Mouse (Mus musculus) urinary bladder, postnatal 4 days (tissue): ENCODE measurements around the gene Cplx3.

Experiments
- DNase-seq, 2 experiments: peaks; one replicate each; pipeline ENCODE4 v3.0.0; 2021 to 2022; ENCODE audit warnings: low spot score in 2 of 2

Gene Cplx3

DNA sequence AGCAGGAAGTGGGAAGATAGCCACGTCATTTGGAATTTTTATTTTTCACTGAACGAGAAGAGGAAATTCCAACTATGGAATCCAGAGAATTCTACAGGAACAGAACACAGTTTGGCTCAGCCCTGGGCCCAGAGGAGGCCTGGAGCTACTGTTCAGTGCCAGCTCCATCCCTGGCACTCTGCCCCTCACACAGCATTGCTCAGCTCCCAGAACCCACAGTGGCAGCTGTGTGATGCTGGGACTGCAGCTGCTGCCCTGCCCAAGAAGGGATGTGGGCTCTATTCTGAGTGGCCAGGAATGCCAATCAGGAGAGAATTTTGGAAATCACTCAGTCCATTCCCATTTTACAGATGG lies 4.8 kb downstream of the Cplx3 start:
- no peak for DNase-seq

- DNase-seq: no peak
These were observed 5.3 kb downstream of the Cplx3 start for GRCm38 (mm10) chr9:57600620-57601352.

DNA sequence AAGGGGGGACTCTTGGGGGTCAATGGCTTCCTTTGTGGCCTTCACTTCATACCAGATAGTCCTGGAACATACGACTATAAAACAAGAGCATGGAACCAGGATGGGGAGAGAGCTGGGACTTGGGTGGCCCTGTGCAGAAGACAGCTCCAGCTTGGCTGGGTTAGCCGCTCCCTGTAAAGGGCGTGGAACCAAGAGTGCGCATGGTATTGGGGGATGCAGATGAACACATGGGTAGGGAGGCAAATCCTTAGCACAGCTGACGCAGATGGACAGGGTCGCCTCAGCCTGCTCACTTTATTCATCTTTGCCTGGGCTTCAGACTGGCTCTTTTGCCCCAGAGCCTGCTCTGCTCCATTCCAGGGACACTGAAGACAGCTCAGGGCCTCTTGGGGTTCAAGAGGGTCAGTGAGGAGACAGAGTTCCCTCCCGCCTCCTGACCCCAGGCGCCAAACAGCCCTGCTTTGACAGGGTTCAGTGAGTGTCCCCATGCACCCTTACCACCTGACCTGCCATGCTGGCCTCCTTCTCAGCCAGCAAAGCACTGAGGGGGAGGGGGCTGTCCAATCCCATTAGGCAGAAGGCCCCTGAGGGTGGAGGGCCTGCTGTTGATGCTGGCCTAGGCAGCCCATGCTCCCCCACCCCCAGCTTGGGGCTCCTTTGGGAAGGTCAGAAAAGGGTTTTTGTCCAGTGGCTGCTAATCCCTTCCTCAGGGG lies 7.1 kb downstream of the Cplx3 start:
- no peak for DNase-seq

DNA sequence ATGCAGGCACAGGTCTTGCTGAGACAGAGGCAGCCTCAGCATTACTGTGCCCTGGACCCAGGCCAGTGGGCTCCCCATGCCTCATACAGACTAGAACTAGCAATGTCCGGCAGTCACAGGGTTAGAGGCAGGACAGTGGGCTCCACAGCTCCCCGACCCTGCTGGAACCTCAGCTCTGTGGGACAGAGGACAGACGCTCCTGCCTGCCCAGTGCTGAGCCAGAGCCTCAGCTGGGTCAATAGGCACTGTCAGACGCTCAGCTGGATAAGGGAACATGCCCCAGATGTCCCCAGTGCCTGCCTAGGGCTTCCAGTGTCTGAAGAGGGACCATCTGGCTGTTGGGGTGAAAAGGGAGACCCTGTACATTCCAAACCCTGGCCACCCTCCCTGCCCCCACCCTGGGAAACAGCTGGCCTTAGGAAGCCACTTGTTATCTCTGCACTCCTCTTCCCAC lies 8.1 kb downstream of the Cplx3 start:
- no peak for DNase-seq

DNA sequence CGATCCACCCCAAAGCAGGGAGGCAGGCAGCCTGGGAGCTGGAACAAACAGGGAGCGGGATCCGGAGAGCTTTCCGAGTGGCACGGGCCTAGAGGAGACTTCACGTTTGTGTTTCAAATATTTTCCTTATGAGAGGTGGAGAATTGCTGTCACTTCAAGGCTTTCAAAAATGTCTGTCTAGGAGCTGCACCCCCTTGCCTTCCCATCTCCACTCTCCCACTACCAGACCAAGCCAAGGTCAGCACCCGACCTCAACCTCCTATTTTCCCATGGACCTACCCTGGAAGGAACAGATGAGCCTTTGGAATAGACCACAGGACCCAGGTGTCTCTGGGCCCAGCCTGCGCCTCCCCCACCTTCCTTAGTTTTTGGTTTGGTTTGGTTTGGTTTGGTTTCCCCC lies 8.8 kb downstream of the Cplx3 start:
- DNase-seq: no peak

- no peak for DNase-seq
These were observed 11.9 kb downstream of the Cplx3 start for GRCm38 (mm10) chr9:57594174-57594509.

DNA sequence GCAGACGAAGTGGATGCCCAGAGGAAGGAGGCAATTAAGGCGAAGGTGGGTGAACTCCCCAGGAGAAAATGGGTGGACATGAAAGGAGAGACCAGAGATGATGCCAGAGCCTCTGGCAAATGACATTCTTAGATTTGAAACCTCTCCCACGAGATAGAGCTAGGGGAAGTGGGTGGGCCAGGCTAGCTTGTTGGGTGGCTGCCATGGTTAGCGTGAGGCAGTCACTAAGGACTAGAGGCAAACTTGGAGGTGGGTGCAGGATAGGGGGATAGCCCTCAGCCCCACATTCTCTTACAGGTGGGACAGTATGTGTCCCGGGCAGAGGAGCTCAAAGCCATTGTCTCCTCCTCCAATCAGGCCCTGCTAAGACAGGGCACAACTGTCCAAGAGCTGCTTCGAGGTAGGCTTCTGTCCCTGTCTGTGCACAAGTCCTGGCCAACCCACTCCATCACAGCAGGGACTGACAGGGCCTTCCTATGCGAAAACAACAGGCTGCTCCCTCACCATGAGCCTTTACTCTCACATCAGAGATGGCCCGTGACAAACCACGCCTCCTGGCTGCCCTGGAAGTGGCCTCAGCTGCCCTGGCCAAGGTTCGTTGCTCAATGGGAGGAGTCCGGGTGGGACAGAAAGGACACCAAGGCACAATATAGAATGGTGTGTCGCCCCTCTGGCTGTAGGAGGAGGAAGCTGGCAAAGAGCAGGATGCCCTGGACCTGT lies 12.5 kb downstream of the Cplx3 start:
- DNase-seq: no peak

DNA sequence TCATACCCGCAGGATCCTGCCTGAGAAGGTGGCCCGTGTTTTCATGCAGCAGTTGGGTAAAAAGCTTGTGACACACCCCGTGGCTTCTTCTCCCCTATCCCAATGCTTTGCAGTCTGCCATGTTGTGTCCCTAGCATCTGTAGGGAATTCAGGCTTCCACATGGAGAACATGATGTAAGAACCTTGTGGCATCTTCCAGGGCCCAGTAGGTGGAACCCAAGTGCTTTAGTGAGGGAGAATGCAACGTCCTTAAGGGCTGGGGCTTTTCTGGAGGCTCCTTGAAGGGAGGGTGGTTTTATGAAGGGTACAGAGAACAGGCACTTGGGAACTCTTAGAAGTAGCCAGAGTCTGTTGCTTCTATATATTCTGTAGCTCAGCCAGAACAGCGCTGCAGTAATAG lies 15.4 kb downstream of the Cplx3 start:
- DNase-seq: no peak

GRCm38 (mm10) chr9:57589224-57590126 lies 16.6 kb downstream of the Cplx3 start, which contains the start of gene Ulk3:
Gene Ulk3, plus strand, starts transcription at chr9:57589452.
- peak; percentile 78 to 84 for DNase-seq

DNA sequence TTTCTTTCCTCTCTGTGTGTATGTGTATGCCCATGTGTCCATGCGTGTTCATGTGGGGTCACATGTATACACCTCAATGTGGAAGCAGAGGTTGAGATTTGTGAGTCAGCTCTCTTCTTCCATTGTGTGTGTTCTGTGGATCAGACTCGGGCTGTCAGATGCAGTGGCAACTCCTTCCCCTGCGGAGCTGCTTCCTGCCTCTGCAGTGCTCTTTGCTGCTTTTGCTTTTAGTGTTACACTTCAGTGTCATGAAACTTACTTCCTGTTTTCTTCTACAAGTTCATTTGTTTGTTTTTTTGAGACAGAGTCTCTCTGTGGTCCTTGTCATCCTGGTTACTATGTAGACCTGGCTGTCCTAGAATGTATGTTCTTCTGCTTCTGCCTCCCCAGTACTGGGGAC lies 21.1 kb downstream of the Cplx3 start:
- DNase-seq: no peak

- DNase-seq: no peak
These were observed 28.8 kb downstream of the Cplx3 start for GRCm38 (mm10) chr9:57577144-57577849.

DNA sequence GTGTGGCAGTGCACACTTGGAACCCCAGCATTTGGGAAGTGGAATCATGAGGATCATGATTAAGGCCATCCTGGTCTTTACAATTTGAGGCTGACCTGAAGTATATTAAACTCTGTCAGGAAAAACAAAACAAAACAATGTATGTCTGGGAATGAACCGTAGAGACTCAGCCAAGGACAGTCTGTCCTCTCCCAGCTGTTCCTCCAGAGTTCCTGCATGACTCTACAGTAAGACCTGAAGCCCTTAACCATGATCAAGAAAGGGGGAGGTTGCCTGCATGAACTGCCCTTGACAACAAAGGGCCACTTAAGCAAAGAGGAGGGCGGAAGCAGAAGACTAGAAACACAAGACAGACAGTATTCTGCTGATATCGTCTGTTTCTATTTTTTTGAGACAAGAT lies 30.5 kb downstream of the Cplx3 start:
- no peak for DNase-seq

DNA sequence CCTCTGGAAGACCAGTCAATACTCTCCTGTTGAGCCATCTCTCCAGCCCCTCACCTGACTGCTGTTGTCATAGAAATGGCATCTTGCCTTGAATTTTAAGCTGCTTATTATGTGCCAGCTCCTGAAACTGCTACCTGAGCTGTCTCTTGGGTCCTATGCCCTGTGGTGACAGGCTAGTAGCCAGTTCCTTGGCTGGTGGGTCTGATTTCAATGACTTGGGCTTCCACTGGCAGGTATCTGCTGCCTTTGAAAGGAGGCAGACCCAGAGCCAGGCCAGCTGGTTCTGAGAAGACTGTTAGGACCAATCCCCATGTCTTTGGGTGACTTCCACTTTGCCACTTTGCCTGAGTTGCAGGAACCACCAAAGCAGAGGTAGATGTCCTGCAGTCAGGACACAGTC lies 31.7 kb downstream of the Cplx3 start:
- no peak for DNase-seq

GRCm38 (mm10) chr9:57568500-57568899 lies 37.6 kb downstream of the Cplx3 start:
- DNase-seq: no peak

DNA sequence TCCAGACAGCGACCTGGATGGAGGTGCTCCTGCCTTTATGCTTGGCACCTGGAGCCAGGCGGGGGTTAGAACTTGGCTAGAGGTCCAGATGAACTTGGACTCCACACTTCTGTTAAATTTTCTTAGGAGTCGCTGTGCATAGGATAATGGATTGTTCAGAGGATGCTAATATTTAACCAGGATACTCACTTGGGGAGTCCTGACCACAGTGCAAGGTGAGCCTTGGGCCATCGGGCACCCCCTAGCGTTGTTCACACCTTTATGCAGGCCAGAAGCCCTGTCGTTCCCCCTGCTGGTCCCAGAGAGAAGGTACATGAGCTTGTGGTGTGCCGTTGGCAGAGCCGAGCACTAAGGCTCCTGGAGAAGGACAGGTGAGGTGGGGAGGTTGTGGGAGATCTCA lies 39.2 kb downstream of the Cplx3 start:
- no peak for DNase-seq

- DNase-seq: peak in 1 of 2 experiments; percentile 73
These were observed 40.3 kb downstream of the Cplx3 start for GRCm38 (mm10) chr9:57565741-57566221.

DNA sequence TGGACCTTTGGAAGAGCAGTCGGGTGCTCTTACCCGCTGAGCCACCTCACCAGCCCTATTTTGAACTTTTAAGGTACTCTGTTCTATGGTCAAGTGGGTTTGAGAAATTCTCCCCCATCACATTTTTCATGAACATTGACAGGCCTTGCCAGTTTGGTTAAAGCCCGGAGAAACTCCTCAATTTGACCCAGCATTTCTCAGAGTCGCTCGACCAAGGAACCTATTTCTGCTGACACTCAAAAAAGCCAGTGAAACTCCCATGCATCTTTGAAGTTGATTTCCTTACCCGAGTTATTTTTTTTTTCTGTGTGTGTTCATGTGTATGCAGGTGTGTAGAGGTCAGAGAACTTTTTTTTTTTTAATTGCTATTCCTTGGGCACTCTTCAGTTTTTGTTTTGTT lies 41.5 kb downstream of the Cplx3 start:
- no peak for DNase-seq

GRCm38 (mm10) chr9:57562896-57563372 lies 43.1 kb downstream of the Cplx3 start:
- peak in 1 of 2 experiments; percentile 66 for DNase-seq

- DNase-seq: no peak
These were observed 44.4 kb downstream of the Cplx3 start for GRCm38 (mm10) chr9:57561711-57562099.

- DNase-seq: peak; percentile 88 to 89
These were observed 45.0 kb downstream of the Cplx3 start, which contains the start of gene Scamp2 for GRCm38 (mm10) chr9:57560861-57561710. Gene Scamp2, plus strand, starts transcription at chr9:57560943.
